Mouse (Mus musculus): ENCODE results near the gene Atp6v1e1. TPM values are rescaled to one million over a fixed set of nuclear protein-coding genes. Genes with fewer than 3 reads are reported as not detected.

The Atp6v1e1 gene
- polyA plus RNA-seq, 1 experiment from 2014 or later: 135 TPM

DNA sequence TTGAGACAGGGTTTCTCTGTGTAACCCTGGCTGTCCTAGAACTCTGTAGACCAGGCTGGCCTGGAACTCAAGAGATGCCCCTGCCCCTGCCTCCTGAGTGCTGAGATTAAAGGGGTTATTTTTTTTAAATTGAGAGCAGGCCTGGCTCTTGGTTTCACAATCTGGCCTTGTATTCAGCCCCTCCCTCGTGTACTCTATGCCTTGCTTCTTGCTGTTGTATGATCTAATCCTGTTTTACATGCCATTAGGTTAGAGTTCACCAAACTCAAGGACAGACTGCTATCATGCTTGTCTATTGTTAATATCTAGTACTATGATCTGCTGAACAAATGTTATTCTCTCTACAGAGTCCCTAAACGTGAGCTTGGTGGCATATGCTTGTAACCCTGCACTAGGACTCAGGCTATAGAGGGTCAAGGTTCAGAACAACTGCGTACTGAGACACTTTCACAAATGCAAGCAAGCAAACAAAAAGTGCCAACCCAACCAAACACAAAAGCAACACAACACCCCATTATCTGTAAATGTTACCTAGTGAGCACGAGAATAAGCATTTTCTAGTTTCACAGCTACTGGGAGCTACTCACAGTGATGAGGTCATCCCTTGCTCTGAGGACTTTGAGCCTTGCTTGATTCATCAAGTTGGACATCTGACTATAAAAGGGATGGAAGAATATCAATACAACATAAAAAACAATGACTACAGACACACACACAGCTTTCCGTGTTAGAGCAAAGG is 15.4 kb downstream of the Atp6v1e1 start:
- H3K36me3 ChIP-seq: peaks cover 96% of the 10 kb centered on the region
- H3K27me3 ChIP-seq (ENCODE audit: insufficient read depth, poor library complexity, severe bottlenecking): no peaks in the 10 kb centered on the region
- no peaks in the 10 kb centered on the region for H3K4me1 ChIP-seq
- no peaks in the 10 kb centered on the region for H3K9me3 ChIP-seq
- 84% methylated on average over 5 of the region's 5 CpGs for WGBS
- no peak for DNase-seq (ENCODE audit: low spot score)
- no peak overlapping the region for H3K27ac ChIP-seq
- no peak overlapping the region for H3K4me3 ChIP-seq

DNA sequence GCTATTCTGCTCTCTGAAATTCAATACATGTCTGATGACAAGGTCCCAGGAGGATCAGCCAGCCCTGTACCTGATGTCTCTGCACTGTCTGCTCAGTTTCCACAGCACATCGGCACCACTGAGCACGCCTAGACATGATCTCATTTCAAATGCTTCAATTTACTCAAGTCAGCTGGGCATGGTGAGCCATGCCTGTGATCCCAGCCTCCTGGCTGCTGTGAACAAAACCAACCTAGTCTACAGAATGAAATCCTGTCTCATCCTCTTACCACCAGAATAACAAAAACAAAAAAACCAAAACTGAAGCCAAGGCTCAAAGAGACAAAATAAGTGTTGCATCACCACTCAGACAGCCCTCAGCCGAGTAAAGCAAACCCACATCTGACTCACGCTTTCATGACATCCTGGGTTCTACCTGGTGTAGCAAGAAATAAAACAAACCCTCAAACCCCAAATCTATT is 23.0 kb downstream of the Atp6v1e1 start:
- no peak overlapping the region for H3K27ac ChIP-seq
- WGBS: 90% methylated on average over 4 of the region's 4 CpGs
- no peaks in the 10 kb centered on the region for H3K4me1 ChIP-seq
- H3K36me3 ChIP-seq: peaks cover 98% of the 10 kb centered on the region
- no peak overlapping the region for H3K4me3 ChIP-seq
- no peak for DNase-seq (ENCODE audit: low spot score)
- no peaks in the 10 kb centered on the region for H3K27me3 ChIP-seq (ENCODE audit: insufficient read depth, poor library complexity, severe bottlenecking)
- no peaks in the 10 kb centered on the region for H3K9me3 ChIP-seq

- H3K27ac ChIP-seq: no peak overlapping the region
- H3K4me1 ChIP-seq: no peaks in the 10 kb centered on the region
- WGBS: 86% methylated on average over 4 of the region's 4 CpGs
- no peak for DNase-seq (ENCODE audit: low spot score)
- H3K9me3 ChIP-seq: no peaks in the 10 kb centered on the region
- peaks cover 98% of the 10 kb centered on the region for H3K36me3 ChIP-seq
- no peak overlapping the region for H3K4me3 ChIP-seq
- no peaks in the 10 kb centered on the region for H3K27me3 ChIP-seq (ENCODE audit: insufficient read depth, poor library complexity, severe bottlenecking)
Observed at GRCm38 (mm10) chr6:120798905-120799304, 23.7 kb downstream of the Atp6v1e1 start.

GRCm38 (mm10) chr6:120798019-120798418 is 24.6 kb downstream of the Atp6v1e1 start:
- WGBS: 83% methylated on average over 7 of the region's 7 CpGs
- Histone ChIP-seq H3K4me1 (no peaks in the 10 kb centered on the region), H3K9me3 (no peaks in the 10 kb centered on the region), H3K27ac (no peak overlapping the region), H3K27me3 (ENCODE audit: insufficient read depth, poor library complexity, severe bottlenecking) (no peaks in the 10 kb centered on the region), H3K4me3 (no peak overlapping the region), H3K36me3 (peaks cover 98% of the 10 kb centered on the region)
- no peak for DNase-seq (ENCODE audit: low spot score)

DNA sequence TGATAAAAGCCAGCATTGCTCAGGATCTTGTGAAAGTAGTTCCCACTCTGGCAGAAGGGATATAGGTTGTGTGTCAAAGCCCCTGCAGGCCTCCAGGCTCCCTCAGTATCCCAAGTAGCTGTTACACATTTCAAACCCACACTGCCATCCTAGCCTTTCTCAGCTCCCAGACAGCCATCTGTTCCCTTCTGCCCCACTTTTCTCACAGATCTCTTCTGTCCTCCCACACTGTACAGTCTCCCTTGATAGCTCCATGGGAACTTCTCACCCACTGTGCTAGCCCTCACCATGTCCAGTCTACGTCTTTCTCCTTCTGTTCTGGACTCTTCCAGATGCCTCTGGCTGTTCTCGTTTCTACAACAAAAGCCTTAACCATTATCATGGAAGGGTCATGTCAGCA is 26.5 kb downstream of the Atp6v1e1 start:
- Histone ChIP-seq H3K4me1 (peaks cover 7% of the 10 kb centered on the region; the same call in 1 of the 2 replicates), H3K9me3 (no peaks in the 10 kb centered on the region), H3K27me3 (ENCODE audit: insufficient read depth, poor library complexity, severe bottlenecking) (no peaks in the 10 kb centered on the region), H3K27ac (no peak overlapping the region), H3K4me3 (no peak overlapping the region), H3K36me3 (peaks cover 97% of the 10 kb centered on the region)
- no peak for DNase-seq (ENCODE audit: low spot score)
- WGBS: 90% methylated on average over 2 of the region's 2 CpGs

- Histone ChIP-seq H3K36me3 (peaks cover 92% of the 10 kb centered on the region), H3K9me3 (no peaks in the 10 kb centered on the region), H3K27me3 (ENCODE audit: insufficient read depth, poor library complexity, severe bottlenecking) (no peaks in the 10 kb centered on the region), H3K4me1 (peaks cover 7% of the 10 kb centered on the region; the same call in 1 of the 2 replicates), H3K27ac (no peak overlapping the region), H3K4me3 (no peak overlapping the region)
- WGBS: 73% methylated on average over 5 of the region's 5 CpGs
- no peak for DNase-seq (ENCODE audit: low spot score)
Observed at GRCm38 (mm10) chr6:120795422-120796086, 27.0 kb downstream of the Atp6v1e1 start.

DNA sequence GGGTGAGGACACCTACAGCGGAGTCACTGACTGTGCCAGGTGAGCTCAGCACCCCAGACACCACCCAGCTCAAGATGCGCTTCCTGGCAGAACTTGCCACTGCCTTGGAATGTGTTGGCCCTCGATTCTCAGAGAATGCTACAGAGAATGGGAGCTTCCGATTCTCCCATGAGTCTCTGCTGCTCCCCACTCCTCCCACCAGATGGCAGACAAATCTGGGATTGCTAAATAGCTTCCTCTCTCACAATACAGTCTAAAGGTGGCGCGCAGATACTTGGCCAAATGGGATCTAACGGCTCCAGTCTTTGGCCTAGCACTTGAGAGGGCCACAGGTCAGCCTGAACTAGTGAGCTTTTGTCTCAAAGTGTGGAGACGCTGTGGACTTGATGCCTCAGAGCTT is 29.6 kb downstream of the Atp6v1e1 start:
- no peaks in the 10 kb centered on the region for H3K9me3 ChIP-seq
- H3K4me1 ChIP-seq: peaks cover 9% of the 10 kb centered on the region; the same call in 1 of the 2 replicates
- no peak overlapping the region for H3K27ac ChIP-seq
- peaks cover 72% of the 10 kb centered on the region for H3K36me3 ChIP-seq
- WGBS: 83% methylated on average over 8 of the region's 8 CpGs
- H3K27me3 ChIP-seq (ENCODE audit: insufficient read depth, poor library complexity, severe bottlenecking): no peaks in the 10 kb centered on the region
- H3K4me3 ChIP-seq: no peak overlapping the region
- DNase-seq (ENCODE audit: low spot score): no peak

GRCm38 (mm10) chr6:120790717-120791116 is 31.9 kb downstream of the Atp6v1e1 start:
- WGBS: 75% methylated on average over 5 of the region's 5 CpGs
- no peak for DNase-seq (ENCODE audit: low spot score)
- H3K36me3 ChIP-seq: peaks cover 50% of the 10 kb centered on the region
- no peaks in the 10 kb centered on the region for H3K27me3 ChIP-seq (ENCODE audit: insufficient read depth, poor library complexity, severe bottlenecking)
- H3K9me3 ChIP-seq: no peaks in the 10 kb centered on the region
- peaks cover 13% of the 10 kb centered on the region; the same call in 1 of the 2 replicates for H3K4me1 ChIP-seq
- H3K27ac ChIP-seq: no peak overlapping the region
- no peak overlapping the region for H3K4me3 ChIP-seq

- Histone ChIP-seq H3K27ac (no peak overlapping the region), H3K36me3 (peaks cover 44% of the 10 kb centered on the region), H3K4me3 (no peak overlapping the region), H3K9me3 (no peaks in the 10 kb centered on the region), H3K4me1 (peaks cover 13% of the 10 kb centered on the region; the same call in 1 of the 2 replicates), H3K27me3 (ENCODE audit: insufficient read depth, poor library complexity, severe bottlenecking) (no peaks in the 10 kb centered on the region)
- 76% methylated on average over 11 of the region's 11 CpGs for WGBS
- DNase-seq (ENCODE audit: low spot score): peak; percentile 87
Observed at GRCm38 (mm10) chr6:120790153-120790552, 32.4 kb downstream of the Atp6v1e1 start.

DNA sequence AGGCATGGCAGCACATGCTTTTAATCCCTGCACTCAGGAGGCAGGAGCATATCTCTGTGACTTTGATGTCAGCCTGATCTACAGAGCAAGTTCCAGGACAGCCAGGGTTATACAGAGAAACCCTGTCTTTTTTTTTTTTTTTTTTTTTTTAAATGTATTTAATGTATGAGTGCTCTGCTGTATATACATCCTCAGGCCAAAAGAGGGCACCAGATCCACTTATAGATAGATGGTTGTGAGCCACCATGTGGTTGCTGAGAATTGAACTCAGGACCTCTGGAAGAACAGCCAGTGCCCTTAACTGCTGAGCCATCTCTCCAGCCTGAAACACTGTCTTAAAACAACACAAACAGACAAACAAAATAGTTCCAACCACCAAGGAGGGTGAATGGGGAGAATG is 33.7 kb downstream of the Atp6v1e1 start:
- no peaks in the 10 kb centered on the region for H3K9me3 ChIP-seq

GRCm38 (mm10) chr6:120788068-120788607 is 34.5 kb downstream of the Atp6v1e1 start:
- WGBS: 81% methylated on average over 5 of the region's 5 CpGs
- no peaks in the 10 kb centered on the region for H3K27me3 ChIP-seq (ENCODE audit: insufficient read depth, poor library complexity, severe bottlenecking)
- DNase-seq (ENCODE audit: low spot score): no peak

More for the DNA sequence above, 33.7 kb downstream of the Atp6v1e1 start:
- no peak overlapping the region for H3K27ac ChIP-seq
- H3K27me3 ChIP-seq (ENCODE audit: insufficient read depth, poor library complexity, severe bottlenecking): no peaks in the 10 kb centered on the region
- peaks cover 31% of the 10 kb centered on the region for H3K36me3 ChIP-seq
- DNase-seq (ENCODE audit: low spot score): no peak
- H3K4me3 ChIP-seq: no peak overlapping the region
- H3K4me1 ChIP-seq: peaks cover 17% of the 10 kb centered on the region

GRCm38 (mm10) chr6:120784351-120784750 is 38.2 kb downstream of the Atp6v1e1 start:
- H3K27ac ChIP-seq: no peak overlapping the region; the same call in 1 of the 2 replicates
- no peaks in the 10 kb centered on the region for H3K9me3 ChIP-seq
- H3K36me3 ChIP-seq: no peaks in the 10 kb centered on the region
- no peak overlapping the region for H3K4me3 ChIP-seq
- no peak for DNase-seq (ENCODE audit: low spot score)
- 68% methylated on average over 7 of the region's 7 CpGs for WGBS
- H3K27me3 ChIP-seq (ENCODE audit: insufficient read depth, poor library complexity, severe bottlenecking): no peaks in the 10 kb centered on the region
- H3K4me1 ChIP-seq: peaks cover 8% of the 10 kb centered on the region

More at GRCm38 (mm10) chr6:120788068-120788607, 34.5 kb downstream of the Atp6v1e1 start:
- no peak overlapping the region for H3K27ac ChIP-seq
- H3K4me1 ChIP-seq: peaks cover 17% of the 10 kb centered on the region
- H3K9me3 ChIP-seq: no peaks in the 10 kb centered on the region
- peaks cover 24% of the 10 kb centered on the region for H3K36me3 ChIP-seq
- no peak overlapping the region for H3K4me3 ChIP-seq

DNA sequence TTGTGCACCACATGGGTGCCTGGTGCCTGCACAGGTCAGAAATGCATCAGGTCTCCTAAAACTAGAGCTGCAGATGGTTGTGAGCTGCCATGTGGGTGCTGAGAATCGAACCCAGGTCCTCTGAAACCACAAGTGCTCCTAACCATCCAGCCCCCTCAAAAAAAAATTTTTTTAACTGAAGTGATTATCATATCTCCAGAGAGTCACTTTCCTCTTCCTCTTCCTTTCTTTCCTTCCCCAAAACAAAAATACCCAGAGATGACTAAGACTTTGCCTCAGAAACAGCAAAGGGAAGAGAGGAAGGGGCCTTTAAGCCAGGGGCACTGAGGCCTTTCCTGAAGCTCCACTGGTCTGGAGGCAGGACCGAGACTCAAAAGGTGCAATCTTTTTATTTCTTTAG is 39.6 kb downstream of the Atp6v1e1 start:
- 78% methylated on average over 2 of the region's 2 CpGs for WGBS

More for the DNA sequence above, 39.6 kb downstream of the Atp6v1e1 start:
- no peak overlapping the region for H3K4me3 ChIP-seq
- no peaks in the 10 kb centered on the region for H3K27me3 ChIP-seq (ENCODE audit: insufficient read depth, poor library complexity, severe bottlenecking)
- no peak for DNase-seq (ENCODE audit: low spot score)
- H3K36me3 ChIP-seq: no peaks in the 10 kb centered on the region
- no peak overlapping the region for H3K27ac ChIP-seq
- no peaks in the 10 kb centered on the region for H3K9me3 ChIP-seq
- H3K4me1 ChIP-seq: peaks cover 17% of the 10 kb centered on the region

Data from heart, embryonic 10.5 days (tissue).